Mouse (Mus musculus) lung, postnatal 4 days (tissue): ENCODE measurements around the gene Gm3448.
A peak's percentile ranks its signal among the peaks of the same experiment; 100 is the strongest.
"Not testable (repeated sequence)": the region's sequence is repeated elsewhere in the genome, so short reads cannot be mapped to it uniquely, and the experiment has no call there.

Experiments
- DNase-seq, 2 experiments: peaks; one replicate each; pipeline ENCODE4 v3.0.0; 2021

Gm3448 gene

DNA sequence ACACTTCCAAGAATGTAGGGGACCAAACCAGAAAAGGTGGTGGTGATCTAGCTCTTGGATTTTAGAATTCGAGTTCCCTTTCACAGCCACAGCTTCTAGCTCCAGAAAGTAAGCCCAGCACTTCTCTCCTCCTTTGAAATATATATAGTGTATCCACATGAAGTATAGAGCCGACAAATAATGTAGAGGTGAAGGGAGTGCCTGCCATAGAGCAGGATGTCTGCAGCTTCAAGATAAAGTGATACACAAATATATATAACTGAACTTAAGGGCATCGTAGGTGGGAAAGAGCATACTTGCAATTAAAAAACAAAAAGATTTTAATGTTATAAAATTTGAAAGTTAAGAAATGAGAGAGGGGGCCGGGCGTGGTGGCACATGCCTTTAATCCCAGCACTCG is 15.8 kb downstream of the Gm3448 start:
- not testable (repeated sequence) for DNase-seq

- not testable (repeated sequence) for DNase-seq
These were observed 16.7 kb downstream of the Gm3448 start for GRCm38 (mm10) chr17:15024502-15025193.

DNA sequence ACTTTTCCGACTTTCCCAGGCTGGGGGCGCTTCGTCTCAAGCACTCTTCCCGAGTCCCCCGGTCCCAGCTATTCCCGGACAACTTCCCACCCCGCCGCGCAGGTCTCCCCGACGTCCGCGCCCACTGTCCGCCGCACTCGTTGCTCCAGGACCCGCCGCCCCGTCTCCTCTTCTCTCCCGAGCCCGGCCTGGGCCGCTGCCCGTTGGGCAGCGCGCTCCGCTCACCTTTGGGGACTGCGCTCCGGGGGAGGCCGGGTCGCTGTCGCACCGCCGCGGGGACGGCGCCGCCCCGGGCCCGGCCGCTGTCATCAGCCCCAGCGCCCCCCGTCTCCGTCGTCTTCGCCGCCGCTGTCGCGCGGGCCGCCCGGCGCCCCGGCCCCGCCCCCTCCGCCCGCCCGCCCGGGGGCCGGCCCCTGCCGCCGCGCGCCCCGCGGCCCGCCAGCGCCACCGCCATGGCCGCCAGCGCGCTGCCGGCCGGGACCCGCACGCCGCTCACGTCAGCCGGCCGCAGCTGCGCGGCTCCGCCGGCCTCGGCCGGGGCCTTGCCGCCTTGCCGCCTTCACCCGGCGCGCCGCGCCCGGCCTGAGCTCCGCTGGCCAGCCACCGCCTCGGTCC is 17.4 kb downstream of the Gm3448 start:
- DNase-seq, result not testable (repeated sequence)

- DNase-seq, result peak; percentile 39 to 58
These were observed 19.7 kb downstream of the Gm3448 start for GRCm38 (mm10) chr17:15021503-15022220.

DNA sequence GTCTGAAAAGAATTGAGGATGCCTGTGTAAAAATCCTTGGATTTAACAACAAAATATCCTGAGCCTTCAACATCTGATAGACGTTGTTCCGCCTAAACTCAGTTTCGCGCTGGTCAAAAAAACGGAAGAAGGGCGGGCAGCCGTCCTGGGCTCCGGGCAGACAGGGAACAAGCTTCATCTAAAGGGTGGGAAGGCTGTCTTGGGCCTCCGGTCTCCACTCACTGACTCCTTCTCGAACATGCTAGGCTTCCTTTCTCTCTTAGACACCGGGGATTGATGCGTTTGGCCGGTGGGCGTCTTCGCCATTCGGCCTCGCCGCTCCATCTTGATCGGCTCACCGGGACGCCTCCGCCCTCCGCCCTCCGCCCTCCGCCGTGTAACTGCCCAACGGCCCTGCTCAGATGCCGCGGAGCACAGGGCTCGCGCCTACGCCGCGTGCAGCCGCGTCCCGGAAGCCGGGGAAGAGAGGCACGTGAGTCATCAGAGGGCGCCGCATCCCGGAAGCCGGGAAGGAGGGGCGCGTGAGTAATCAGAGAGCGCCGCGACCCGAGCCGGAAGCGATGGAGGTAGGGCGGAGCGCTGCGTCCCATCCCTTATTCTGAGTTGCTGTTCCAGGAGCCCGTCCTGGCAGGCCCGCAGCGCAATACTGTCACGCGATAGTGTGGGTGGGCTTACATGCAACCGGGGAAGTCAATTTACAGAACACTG is 31.5 kb downstream of the Gm3448 start, which contains the start of gene Gm3435:
Gm3435 (plus strand) TSS at position 471 of the 708 bp plus-strand sequence.
- DNase-seq, result not testable (repeated sequence)

DNA sequence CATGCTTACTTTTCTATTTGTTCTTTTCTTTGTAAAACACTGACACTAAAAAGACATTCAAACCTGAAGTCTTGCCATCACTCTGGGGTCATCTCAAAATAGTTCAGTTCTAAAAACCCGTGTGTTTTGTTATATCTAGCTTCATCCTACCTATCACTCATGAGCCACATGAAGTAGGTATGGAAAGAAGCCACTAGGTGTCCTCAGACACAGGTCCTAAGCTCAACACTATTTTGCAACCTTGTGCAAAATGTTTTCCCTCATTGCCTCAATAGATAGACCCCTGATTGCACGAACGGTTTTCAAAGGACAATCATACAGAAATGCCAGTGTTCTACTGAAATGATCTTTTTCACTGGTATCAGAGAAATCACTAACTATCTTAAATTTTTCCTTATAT is 32.2 kb downstream of the Gm3448 start:
- not testable (repeated sequence) for DNase-seq

DNA sequence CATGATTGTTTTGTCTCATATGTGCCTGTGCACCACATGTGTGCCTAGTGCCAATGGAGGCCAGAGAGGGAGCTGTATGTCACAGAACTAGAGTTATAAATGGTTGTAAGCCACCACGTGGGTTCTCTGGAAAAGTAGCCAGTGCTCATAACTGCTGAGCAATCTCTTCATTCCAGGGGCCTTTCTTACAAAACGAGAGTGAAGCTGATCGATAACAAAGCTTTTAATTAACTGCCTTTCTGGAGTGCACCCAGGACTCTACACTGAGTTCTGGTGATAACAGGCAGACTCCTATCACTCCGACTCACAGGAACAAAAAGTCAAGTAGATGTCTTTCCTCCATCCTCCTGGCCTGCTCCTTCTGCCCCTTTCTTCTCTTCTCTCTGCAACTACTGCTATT is 41.3 kb downstream of the Gm3448 start:
- DNase-seq, result not testable (repeated sequence)

- not testable (repeated sequence) for DNase-seq
These were observed 47.2 kb downstream of the Gm3448 start for GRCm38 (mm10) chr17:14994140-14994539.

- not testable (repeated sequence) for DNase-seq
These were observed 48.1 kb downstream of the Gm3448 start for GRCm38 (mm10) chr17:14993139-14993832.

DNA sequence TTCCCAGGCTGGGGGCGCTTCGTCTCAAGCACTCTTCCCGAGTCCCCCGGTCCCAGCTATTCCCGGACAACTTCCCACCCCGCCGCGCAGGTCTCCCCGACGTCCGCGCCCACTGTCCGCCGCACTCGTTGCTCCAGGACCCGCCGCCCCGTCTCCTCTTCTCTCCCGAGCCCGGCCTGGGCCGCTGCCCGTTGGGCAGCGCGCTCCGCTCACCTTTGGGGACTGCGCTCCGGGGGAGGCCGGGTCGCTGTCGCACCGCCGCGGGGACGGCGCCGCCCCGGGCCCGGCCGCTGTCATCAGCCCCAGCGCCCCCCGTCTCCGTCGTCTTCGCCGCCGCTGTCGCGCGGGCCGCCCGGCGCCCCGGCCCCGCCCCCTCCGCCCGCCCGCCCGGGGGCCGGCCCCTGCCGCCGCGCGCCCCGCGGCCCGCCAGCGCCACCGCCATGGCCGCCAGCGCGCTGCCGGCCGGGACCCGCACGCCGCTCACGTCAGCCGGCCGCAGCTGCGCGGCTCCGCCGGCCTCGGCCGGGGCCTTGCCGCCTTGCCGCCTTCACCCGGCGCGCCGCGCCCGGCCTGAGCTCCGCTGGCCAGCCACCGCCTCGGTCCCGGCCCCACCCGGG is 48.7 kb downstream of the Gm3448 start:
- DNase-seq, result not testable (repeated sequence)

DNA sequence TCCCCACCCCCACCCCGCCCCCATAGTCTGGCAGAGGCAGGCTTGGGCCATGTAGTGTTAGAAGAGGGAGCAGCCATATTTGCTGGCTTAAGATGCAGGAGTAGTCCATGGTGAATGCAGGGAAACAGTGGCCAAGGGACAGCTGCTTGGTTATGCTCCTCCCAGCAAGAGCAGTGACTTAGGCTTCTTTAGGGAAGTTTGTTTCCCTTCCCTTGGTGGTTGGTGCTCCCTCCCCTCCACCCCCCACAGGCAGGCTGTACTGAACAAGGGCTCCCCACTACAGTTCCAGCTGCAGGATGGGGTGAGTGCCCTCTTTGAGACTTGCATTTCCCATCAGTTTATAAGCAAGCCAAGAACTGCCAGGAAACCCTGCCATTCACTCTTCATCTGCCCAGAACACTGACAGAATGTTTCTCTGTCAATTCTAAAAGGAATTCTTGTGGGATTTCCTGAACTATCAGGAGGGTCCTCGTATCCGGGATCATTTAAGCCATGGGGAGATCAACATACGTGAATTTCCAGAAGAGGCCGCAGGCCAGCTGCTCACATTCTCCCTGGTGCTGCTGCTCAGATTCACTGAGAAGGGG is 51.1 kb downstream of the Gm3448 start:
- DNase-seq, result peak; percentile 3 to 10

DNA sequence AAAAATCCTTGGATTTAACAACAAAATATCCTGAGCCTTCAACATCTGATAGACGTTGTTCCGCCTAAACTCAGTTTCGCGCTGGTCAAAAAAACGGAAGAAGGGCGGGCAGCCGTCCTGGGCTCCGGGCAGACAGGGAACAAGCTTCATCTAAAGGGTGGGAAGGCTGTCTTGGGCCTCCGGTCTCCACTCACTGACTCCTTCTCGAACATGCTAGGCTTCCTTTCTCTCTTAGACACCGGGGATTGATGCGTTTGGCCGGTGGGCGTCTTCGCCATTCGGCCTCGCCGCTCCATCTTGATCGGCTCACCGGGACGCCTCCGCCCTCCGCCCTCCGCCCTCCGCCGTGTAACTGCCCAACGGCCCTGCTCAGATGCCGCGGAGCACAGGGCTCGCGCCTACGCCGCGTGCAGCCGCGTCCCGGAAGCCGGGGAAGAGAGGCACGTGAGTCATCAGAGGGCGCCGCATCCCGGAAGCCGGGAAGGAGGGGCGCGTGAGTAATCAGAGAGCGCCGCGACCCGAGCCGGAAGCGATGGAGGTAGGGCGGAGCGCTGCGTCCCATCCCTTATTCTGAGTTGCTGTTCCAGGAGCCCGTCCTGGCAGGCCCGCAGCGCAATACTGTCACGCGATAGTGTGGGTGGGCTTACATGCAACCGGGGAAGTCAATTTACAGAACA is 62.8 kb downstream of the Gm3448 start, which contains the start of the genes 9030025P20Rik and Gm3417:
9030025P20Rik (plus strand) TSS at position 107 of the 677 bp plus-strand sequence.
Gm3417 (minus strand) TSS at position 429 of the 677 bp plus-strand sequence.
- DNase-seq, result not testable (repeated sequence)

DNA sequence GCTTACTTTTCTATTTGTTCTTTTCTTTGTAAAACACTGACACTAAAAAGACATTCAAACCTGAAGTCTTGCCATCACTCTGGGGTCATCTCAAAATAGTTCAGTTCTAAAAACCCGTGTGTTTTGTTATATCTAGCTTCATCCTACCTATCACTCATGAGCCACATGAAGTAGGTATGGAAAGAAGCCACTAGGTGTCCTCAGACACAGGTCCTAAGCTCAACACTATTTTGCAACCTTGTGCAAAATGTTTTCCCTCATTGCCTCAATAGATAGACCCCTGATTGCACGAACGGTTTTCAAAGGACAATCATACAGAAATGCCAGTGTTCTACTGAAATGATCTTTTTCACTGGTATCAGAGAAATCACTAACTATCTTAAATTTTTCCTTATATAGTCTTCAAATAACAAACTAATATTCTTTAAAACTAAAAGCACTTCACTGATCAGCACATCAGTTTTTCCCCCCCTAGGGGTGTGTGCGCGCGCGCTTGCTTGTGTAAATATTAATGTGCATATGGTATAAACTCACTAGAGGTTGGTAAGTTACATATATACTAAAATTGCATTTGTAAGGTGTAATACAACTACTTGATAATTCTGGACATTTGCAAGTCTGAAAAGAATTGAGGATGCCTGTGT is 63.5 kb downstream of the Gm3448 start:
- not testable (repeated sequence) for DNase-seq

GRCm38 (mm10) chr17:14968373-14968913 is 72.9 kb downstream of the Gm3448 start:
- not testable (repeated sequence) for DNase-seq

GRCm38 (mm10) chr17:14961557-14962154 is 79.7 kb downstream of the Gm3448 start:
- not testable (repeated sequence) for DNase-seq

DNA sequence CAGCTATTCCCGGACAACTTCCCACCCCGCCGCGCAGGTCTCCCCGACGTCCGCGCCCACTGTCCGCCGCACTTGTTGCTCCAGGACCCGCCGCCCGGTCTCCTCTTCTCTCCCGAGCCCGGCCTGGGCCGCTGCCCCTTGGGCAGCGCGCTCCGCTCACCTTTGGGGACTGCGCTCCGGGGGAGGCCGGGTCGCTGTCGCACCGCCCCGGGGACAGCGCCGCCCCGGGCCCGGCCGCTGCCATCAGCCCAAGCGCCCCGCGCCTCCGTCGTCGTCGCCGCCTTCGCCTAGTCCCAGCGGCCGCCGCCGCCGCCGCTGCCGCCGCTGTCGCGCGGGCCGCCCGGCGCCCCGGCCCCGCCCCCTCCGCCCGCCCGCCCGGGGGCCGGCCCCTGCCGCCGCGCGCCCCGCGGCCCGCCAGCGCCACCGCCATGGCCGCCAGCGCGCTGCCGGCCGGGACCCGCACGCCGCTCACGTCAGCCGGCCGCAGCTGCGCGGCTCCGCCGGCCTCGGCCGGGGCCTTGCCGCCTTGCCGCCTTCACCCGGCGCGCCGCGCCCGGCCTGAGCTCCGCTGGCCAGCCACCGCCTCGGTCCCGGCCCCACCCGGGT is 80.3 kb downstream of the Gm3448 start, which contains the start of gene Phf10:
Phf10 (minus strand) TSS at position 323 of the 606 bp plus-strand sequence.
- DNase-seq, result peak; percentile 58 to 60

- DNase-seq, result peak; percentile 35 to 43
These were observed 80.8 kb downstream of the Gm3448 start for GRCm38 (mm10) chr17:14960520-14960919.

GRCm38 (mm10) chr17:14959979-14960378 is 81.4 kb downstream of the Gm3448 start:
- no peak for DNase-seq
